Mouse (Mus musculus): ENCODE data around the gene Cadm3. TPM values are rescaled to one million over a fixed set of nuclear protein-coding genes. Genes with fewer than 3 reads are reported as not detected.

The Cadm3 gene
- polyA plus RNA-seq (2021): not detected

DNA sequence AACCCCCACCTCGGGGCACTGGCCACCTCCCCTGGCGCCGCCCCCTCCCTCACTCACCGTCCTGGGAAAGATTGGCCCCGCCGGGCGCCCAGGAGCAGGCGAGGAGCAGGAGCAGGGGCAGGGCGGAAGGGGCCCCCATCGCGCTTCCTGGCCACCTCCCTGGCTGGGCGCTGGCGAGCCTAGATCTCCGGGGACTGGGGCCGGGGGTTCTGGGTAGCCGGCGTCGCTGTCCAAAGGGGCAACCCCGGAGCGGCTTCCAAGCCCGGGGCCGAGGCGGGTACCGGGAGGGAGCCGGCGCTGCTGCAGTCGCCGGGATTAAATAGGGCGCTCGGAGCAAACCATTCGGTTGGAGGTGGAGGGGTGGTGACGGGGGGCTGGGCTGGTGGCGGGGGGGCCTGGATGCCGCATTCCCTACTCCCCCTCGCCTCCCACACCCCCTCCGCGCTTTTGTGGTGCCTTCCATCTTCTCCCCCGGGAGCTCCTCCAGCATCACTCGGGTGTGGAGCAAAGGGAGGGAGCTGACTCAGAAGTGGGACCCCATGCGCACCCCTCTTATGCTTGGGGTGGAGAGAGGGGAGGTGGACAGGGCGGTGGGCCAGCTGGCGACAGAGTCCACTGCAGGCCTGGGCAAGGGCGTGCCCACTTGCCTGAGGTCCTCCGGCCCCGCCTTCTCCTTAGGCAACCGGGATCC is at the start of gene Cadm3:
TSS of gene Cadm3 (minus strand) at position 340 of the 691 bp plus-strand sequence.
- no peak for TF ChIP-seq CTCF (IDR thresholded peaks at IDR 0.05)
- H3K27me3 ChIP-seq: peaks cover 24% of the 10 kb centered on the region
- in situ Hi-C loops (cut with MboI; ENCODE audit: low pct_unique_long_range_greater_than_20kb): no loop called here
- ATAC-seq (no peak), DNase-seq (ENCODE audit: low read depth, low spot score) (no peak)
- ChIA-PET POLR2A (no interaction called here), CTCF (no interaction called here)

DNA sequence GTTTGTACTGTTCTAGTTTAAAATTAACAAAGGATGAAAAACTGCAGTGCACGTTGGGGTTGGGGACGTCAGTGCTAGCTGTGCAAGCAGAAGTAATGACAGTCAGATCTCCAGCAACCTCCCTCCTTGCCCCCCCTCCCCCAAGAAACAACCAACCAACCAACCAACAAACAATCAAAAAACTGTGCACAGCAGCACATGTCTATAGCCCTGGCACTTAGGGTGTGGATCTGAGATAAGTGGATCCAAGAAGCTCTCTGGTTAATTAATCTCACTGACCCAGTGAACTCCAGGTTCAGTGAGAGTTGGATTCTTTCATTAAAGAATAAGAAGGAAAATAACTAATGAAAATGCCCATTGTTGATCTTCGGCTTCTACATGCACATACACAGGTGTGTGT is 47.1 kb upstream of the Cadm3 start:
- no peaks in the 10 kb centered on the region for H3K27me3 ChIP-seq
- no peak for TF ChIP-seq CTCF (IDR thresholded peaks at IDR 0.05)
- ATAC-seq: no peak
- CTCF ChIA-PET: no interaction called here
- no peak for DNase-seq (ENCODE audit: low read depth, low spot score)
- in situ Hi-C loops (cut with MboI; ENCODE audit: low pct_unique_long_range_greater_than_20kb): no loop called here
- POLR2A ChIA-PET: interaction anchor here (0.6 kb wide), 2 partner anchors 1210 to 1850 kb away, joined by 3 to 4 read pairs; no protein-coding TSS in a partner anchor

DNA sequence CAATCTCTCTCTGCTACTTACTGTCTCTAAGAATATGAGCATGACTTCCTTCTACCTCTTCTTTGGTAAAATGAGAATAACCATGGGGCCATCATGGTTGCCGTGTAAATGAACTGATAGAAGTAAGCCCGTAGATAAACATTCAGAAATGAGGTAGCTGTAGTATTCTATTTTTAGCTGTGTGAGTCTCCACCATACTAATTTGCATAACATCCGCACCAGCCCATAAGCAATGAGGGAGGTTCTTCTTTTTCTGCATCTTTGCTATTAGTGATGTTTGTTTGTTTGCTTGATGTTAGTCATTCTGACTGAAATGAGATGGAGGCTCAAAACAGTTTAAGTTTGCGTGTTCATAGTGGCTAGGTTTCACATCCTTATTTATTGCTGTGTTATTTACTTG is 44.4 kb upstream of the Cadm3 start:
- ATAC-seq: no peak
- no peaks in the 10 kb centered on the region for H3K27me3 ChIP-seq
- ChIA-PET POLR2A (no interaction called here), CTCF (interaction anchor here (1.1 kb wide), 1 partner anchor 11 kb away, joined by 3 read pairs; no protein-coding TSS in a partner anchor)
- no peak for DNase-seq (ENCODE audit: low read depth, low spot score)
- in situ Hi-C loops (cut with MboI; ENCODE audit: low pct_unique_long_range_greater_than_20kb): no loop called here
- no peak for TF ChIP-seq CTCF (IDR thresholded peaks at IDR 0.05)

GRCm38 (mm10) chr1:173409066-173409465 is 41.6 kb upstream of the Cadm3 start:
- ChIA-PET CTCF (no interaction called here), POLR2A (no interaction called here)
- H3K27me3 ChIP-seq: no peaks in the 10 kb centered on the region
- TF ChIP-seq CTCF (IDR thresholded peaks at IDR 0.05): no peak
- in situ Hi-C loops (cut with MboI; ENCODE audit: low pct_unique_long_range_greater_than_20kb): no loop called here
- ATAC-seq (no peak), DNase-seq (ENCODE audit: low read depth, low spot score) (no peak)

GRCm38 (mm10) chr1:173404696-173405309 is 37.3 kb upstream of the Cadm3 start:
- no peak for ATAC-seq
- ChIA-PET POLR2A (interaction anchor here (0.6 kb wide), 1 partner anchor 895 kb away, joined by 3 read pairs; no protein-coding TSS in a partner anchor), CTCF (no interaction called here)
- no peak for DNase-seq (ENCODE audit: low read depth, low spot score)
- in situ Hi-C loops (cut with MboI; ENCODE audit: low pct_unique_long_range_greater_than_20kb): no loop called here
- peaks cover 8% of the 10 kb centered on the region for H3K27me3 ChIP-seq
- no peak for TF ChIP-seq CTCF (IDR thresholded peaks at IDR 0.05)

GRCm38 (mm10) chr1:173398323-173398970 is 31.0 kb upstream of the Cadm3 start:
- ATAC-seq (peak; percentile 57), DNase-seq (ENCODE audit: low read depth, low spot score) (no peak)
- peaks cover 7% of the 10 kb centered on the region for H3K27me3 ChIP-seq
- in situ Hi-C loops (cut with MboI; ENCODE audit: low pct_unique_long_range_greater_than_20kb): loop anchor here (5.0 to 25.0 kb wide), 3 partner anchors 761 to 991 kb away; partner anchors contain the start of gene Dusp23
- peak; percentile 49 for TF ChIP-seq CTCF (IDR thresholded peaks at IDR 0.05)
- CTCF ChIA-PET: interaction anchor here (0.9 to 1.3 kb wide), 4 partner anchors 59 to 990 kb away, joined by 3 to 4 read pairs (median 3); no protein-coding TSS in a partner anchor
- POLR2A ChIA-PET: no interaction called here

GRCm38 (mm10) chr1:173391754-173392153 is 24.3 kb upstream of the Cadm3 start:
- in situ Hi-C loops (cut with MboI; ENCODE audit: low pct_unique_long_range_greater_than_20kb): loop anchor here (25.0 kb wide), 2 partner anchors 754 to 854 kb away; partner anchors contain the start of gene Dusp23
- ATAC-seq (no peak), DNase-seq (ENCODE audit: low read depth, low spot score) (no peak)
- ChIA-PET POLR2A (no interaction called here), CTCF (no interaction called here)
- no peak for TF ChIP-seq CTCF (IDR thresholded peaks at IDR 0.05)
- H3K27me3 ChIP-seq: peaks cover 3% of the 10 kb centered on the region

DNA sequence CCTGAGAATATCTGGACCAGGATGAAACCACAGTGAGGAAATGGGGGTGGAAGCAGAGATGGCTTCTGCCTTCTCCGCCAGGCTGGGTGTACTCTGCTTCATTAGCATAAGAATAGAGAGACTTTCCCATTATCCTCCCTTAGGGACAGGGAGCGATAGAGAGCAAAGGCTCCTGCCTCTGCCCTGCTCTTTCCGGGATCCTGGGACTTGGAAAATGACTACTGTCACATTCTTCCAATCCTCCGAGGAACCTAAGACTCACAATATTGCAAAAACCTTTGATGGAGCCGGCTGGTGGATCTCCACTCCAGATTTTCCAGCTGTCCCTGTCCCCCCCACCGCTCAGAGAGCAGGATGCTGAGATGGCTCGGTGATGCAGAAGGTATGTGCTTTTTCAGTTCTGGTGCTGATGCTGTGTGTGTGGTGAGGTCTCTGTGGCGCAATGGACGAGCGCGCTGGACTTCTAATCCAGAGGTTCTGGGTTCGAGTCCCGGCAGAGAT is 22.5 kb upstream of the Cadm3 start:
- DNase-seq (ENCODE audit: low read depth, low spot score) (no peak), ATAC-seq (no peak)
- ChIA-PET CTCF (interaction anchor here (0.7 kb wide), 1 partner anchor 738 kb away, joined by 3 read pairs; no protein-coding TSS in a partner anchor), POLR2A (no interaction called here)
- H3K27me3 ChIP-seq: peaks cover 3% of the 10 kb centered on the region
- TF ChIP-seq CTCF (IDR thresholded peaks at IDR 0.05): no peak
- in situ Hi-C loops (cut with MboI; ENCODE audit: low pct_unique_long_range_greater_than_20kb): loop anchor here (25.0 kb wide), 2 partner anchors 753 to 853 kb away; partner anchors contain the start of gene Dusp23

DNA sequence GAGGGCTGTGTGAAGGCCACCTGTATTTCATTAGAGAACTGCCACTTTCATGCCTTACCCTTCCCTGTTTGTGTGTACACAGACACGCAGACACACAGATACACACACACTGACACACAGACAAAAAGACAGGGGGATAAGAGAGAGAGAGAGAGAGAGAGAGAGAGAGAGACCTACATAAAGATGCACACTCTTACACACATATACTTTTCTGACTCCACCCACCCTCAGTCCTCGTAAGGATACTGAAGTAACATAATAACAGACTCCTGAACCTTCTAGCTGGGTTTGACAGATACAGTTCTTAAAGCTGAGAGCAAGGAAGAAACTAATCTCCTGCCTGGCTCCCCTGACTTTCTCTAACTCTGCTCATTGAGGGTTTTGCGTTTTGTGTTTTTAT is 21.9 kb upstream of the Cadm3 start:
- in situ Hi-C loops (cut with MboI; ENCODE audit: low pct_unique_long_range_greater_than_20kb): loop anchor here (25.0 kb wide), 2 partner anchors 752 to 852 kb away; partner anchors contain the start of gene Dusp23
- ATAC-seq (no peak), DNase-seq (ENCODE audit: low read depth, low spot score) (no peak)
- no peak for TF ChIP-seq CTCF (IDR thresholded peaks at IDR 0.05)
- peaks cover 3% of the 10 kb centered on the region for H3K27me3 ChIP-seq
- POLR2A ChIA-PET: no interaction called here
- CTCF ChIA-PET: no interaction called here

DNA sequence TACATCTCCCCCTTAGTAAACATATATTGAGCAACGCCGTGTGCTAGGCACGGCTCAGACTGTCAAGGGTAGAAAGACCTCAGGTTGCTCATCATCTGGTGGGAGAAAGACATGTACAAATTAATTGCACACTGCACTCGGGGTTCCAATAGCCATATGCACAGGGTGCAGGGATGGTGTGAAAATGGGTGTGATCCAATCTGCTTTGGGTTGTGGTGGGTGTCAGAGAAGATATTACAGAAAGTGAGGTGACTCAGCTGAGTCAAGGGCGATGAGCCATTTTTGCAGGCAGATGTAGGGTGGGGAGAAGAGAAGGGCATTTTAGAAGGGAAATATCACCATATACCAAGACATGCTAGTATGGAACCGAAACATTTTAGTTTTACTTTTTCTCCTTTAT is 13.9 kb upstream of the Cadm3 start:
- POLR2A ChIA-PET: no interaction called here
- in situ Hi-C loops (cut with MboI; ENCODE audit: low pct_unique_long_range_greater_than_20kb): loop anchor here (25.0 kb wide), 2 partner anchors 744 to 844 kb away; partner anchors contain the start of gene Dusp23
- CTCF ChIA-PET: no interaction called here
- no peak for ATAC-seq
- H3K27me3 ChIP-seq: no peaks in the 10 kb centered on the region
- TF ChIP-seq CTCF (IDR thresholded peaks at IDR 0.05): no peak
- no peak for DNase-seq (ENCODE audit: low read depth, low spot score)

Measured in Patski (cell line).